Mouse (Mus musculus) kidney, adult 18-20 months (tissue): ENCODE data around the gene Acoxl.

Source experiments
- DNase-seq: peaks from one replicate; pipeline ENCODE4 v3.0.0; 2021

Gene Acoxl

GRCm38 (mm10) chr2:128123921-128124683 lies 285.4 kb downstream of the Acoxl start:
- DNase-seq: peak; percentile 23

DNA sequence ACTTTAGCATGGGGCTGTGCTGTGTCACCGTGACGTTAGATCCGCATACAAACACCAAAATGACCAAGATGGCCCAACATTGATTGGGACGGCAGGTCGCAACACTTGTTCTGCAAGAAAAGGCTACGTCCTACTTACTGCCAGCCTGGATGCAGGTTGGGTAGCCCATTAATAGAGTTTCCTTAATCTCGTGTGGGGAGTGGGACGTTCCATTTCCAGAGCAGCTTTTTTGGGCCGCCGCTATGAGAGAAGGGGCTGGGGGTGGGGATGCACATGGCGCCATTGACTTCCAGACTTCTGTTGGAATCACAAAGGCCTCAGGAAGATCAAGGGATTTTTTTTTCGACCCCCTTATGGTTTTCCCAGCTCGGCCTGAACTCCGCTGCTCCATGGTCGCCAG lies 286.0 kb downstream of the Acoxl start:
- no peak for DNase-seq

DNA sequence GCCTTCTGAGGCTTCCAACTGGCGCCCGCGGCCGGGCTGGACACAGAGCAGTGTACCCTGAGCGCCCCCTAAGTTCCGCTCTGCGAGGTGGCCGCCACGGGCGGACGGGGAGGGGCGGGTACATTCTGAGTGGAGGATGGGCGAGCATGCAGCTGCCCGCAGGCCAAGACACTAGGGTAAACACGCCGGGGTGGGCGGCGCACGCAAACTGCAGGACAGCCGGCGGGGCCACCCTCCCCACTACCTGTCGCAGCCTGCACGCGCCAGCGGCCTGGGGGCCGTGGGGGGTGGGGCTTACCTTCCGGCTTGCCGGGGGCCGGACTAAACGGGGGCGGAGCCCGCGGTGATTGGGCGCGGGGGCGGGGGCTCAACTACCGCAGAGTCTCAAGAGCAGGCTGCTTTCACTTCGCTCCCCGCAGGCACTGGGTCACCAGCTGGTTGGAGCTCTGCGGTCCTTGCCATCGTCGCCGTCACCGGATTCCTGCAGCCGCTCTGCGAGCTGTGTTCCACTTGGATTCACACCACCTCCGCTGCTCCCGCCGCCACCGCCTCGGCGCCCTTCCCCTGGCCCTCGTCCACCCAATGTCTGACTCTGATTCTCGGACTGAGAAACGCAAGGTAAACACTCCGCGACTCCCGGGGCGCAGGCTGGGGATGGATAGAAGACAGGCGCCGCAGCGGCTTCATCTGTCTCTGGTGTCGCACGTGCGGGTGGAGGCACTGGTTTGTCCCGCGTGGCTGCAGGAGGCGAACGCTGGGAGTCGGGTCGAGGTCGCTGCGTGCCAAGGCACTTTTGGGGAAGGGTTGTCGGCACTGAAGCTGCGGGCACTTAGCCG lies 287.2 kb downstream of the Acoxl start, which contains the start of gene Bcl2l11:
TSS of gene Bcl2l11 (plus strand) at position 404 of the 836 bp plus-strand sequence.
- DNase-seq: peak; percentile 98

GRCm38 (mm10) chr2:128126591-128127051 lies 287.9 kb downstream of the Acoxl start:
- DNase-seq: no peak

GRCm38 (mm10) chr2:128127121-128127671 lies 288.5 kb downstream of the Acoxl start:
- peak; percentile 96 for DNase-seq

DNA sequence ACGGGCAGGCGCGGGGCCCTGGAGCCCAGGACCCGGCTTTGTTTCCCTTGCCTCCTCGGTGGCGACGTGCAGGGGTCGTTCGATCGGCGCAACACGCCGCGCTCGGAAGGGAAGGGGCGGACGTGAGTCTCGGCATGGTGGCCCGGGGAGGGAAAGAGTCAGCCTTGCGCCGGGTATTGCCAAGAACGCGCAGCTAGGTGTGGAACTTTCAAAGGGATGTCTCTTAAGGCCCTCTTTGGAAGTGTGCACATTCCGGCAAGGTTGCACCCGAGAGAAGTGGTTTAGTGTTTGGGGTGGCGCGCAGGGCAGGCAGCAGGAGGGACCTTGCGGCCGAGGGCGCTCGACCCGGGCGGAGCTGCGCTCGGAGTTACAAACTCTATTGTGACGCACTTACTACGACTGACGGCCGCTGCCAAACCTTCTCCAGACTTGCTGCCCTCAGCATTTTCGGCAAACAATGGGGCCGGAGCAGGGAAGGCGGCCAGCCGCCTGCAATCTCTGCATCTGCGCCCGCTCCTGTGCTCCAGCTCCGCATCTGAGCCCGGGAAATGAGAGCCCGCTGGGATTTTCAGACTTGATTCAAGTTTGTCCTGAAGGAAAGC lies 289.1 kb downstream of the Acoxl start:
- peak; percentile 85 for DNase-seq

- no peak for DNase-seq
Measured at GRCm38 (mm10) chr2:128128532-128128931, 289.9 kb downstream of the Acoxl start.

- DNase-seq: no peak
Measured at GRCm38 (mm10) chr2:128131503-128131902, 292.8 kb downstream of the Acoxl start.

- no peak for DNase-seq
Measured at GRCm38 (mm10) chr2:128132635-128133034, 294.0 kb downstream of the Acoxl start.

DNA sequence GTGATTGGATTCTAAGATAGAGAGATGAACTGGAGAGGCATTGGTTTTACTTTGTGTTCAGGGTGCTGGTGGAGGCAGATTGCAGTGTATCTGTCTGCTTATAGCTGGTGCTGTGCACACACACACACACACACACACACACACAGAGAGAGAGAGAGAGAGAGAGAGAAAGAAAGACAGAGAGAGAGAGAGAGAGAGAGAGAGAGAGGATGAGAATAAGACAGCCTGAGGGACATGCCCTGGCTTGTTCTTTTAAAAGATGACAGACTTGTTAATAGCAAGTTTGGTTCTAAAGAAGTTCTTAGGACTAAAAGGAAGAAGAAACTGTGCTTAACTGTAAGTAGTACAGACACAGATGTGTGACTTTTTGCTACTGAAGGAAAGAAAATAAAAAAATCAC lies 295.2 kb downstream of the Acoxl start:
- no peak for DNase-seq

DNA sequence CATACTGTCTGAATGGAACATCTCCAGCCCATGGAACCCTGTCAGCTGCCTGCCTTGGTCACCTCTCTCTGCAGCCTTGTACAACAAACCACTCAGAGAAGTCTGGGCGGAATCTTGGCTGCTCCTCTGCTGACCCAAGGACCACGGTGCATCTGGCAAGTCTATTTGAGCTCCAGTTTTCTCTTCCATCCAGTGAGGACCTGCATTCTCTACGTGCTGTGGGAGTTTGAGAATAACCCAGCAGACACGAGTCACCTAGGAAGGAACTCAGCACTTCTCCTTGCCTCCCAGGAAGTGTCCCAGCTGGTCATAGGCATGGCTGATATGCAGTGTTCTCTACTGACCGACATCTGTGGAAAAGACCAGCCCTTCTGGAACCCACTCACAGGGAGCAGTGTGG lies 295.8 kb downstream of the Acoxl start:
- DNase-seq: no peak

DNA sequence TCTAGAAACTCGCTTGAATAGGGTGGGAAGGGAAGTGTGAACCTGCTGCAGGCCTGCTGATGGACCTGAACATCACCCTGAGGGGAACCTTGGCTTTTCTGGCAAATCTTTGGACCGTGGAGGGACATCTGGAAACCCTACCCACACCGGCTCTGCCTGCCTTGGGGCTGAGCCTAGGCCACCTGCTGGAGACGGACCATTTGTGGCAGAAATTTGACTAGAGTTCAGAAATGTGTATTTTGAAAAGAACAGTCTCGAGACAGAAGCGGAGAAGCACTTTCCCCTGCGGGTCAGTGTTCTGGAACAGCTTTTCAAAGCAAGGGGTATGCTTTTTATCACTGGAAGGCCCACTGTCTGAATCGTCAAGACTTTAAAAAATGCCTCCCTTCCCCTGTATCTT lies 296.3 kb downstream of the Acoxl start:
- DNase-seq: no peak

- no peak for DNase-seq
Measured at GRCm38 (mm10) chr2:128136769-128137433, 298.2 kb downstream of the Acoxl start.

GRCm38 (mm10) chr2:128137480-128138276 lies 299.0 kb downstream of the Acoxl start:
- no peak for DNase-seq

- DNase-seq: no peak
Measured at GRCm38 (mm10) chr2:128138924-128139323, 300.2 kb downstream of the Acoxl start.

DNA sequence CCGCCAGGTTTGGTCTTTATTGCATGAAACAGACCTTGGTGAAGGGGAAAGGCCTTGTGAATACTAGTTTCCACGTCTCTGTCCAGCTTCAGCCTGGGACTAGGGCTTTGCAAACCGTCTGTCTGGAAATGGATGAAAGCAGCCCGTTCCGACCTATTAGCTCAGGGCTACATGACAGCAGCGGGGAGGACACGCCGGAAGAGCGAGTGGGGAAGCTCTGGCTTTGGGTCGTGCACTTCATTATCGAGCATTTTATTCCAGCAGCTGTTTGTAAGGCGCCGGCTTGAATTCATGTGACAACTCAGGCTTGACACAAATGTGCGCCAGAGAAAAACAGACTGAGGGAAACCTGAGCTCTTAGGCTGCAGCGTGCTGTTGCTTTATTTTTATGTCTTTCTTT lies 301.1 kb downstream of the Acoxl start:
- peak; percentile 55 for DNase-seq

DNA sequence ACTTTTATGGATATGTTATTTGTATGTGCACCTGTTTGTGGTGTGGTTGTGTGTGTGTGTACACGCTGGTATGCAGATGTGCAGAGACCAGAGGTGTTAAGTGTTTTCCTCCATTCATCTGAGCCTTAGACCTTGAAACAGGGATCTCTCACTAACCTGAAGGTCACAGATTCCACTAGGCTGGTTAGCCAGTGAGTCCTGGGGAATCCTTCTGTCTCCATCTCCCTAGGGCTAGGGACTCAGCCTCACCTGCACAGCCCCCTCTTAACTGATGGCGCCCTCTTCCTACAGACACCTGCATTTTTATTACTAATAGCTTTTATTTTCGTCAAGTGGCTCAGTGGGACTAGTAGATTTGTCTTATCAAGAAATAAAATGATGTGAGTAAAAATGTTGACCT lies 301.5 kb downstream of the Acoxl start:
- no peak for DNase-seq

- no peak for DNase-seq
Measured at GRCm38 (mm10) chr2:128143992-128144391, 305.3 kb downstream of the Acoxl start.

DNA sequence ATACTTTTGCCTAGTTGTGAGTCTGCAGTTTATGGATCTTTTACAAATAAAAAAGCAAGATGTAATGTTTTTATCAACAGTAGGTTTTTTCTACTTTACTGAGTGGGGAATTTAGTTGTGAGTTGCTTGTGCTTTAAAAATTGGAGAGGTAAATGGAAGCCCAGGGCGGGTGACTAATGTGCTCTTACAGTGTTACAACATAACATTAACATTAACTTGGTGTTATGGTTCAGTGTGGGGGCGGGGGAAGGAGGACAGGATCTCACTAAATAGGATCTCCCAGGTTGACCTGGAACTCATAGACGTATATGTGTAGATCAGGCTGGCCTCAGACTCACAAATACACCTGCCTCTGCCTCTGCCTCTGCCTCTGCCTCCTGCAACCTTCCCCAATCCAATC lies 306.8 kb downstream of the Acoxl start:
- no peak for DNase-seq

DNA sequence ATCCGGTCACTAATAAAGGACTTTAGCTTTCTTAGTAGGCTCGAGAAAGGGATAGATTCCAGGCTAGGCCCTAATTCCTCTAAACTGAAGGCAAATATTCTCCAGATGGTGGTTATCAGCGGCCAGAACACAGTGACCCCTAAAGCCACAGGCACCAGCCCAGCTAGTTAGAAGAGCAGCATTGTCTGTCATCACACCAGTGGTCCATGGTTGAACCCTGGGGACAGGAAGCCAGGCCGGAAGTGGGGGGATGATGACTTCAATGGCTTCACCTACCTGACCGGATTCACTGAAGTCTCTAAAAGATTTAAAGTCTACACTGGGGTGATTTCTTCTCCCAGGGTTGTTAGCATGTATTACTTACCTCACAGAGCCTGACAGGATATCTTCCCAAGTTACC lies 310.9 kb downstream of the Acoxl start:
- DNase-seq: no peak

DNA sequence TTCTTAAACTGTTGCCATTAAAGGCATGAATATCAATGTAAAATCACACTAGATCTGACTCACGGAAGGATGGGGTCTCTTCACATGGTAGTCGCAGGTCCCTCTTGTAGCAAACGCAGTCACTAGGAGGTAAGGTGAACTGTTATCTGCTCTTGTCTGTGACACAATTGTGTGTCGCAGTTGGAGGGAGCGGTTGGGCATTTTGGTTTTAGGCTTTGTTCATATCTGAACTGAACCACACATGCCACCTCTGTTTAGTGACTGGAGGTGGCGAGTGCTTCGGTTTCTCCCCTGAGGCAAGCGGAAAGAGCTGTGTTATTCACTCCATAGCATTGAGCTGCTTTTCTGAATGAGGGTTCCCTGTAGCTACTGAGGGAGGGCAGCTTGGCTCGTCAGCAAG lies 313.5 kb downstream of the Acoxl start:
- DNase-seq: no peak
